Mouse (Mus musculus) urinary bladder, adult 2 months (tissue): ENCODE measurements at regions not wholly inside any gene's neighbourhood (a gene's known extent, or its start where the extent isn't known, plus 50 kb on each side); places are given as distances from the start of the nearest gene placed in this dataset.
"Not testable (repeated sequence)": the region's sequence is repeated elsewhere in the genome, so short reads cannot be mapped to it uniquely, and the experiment has no call there.

Experiments used
- DNase-seq: peaks from one replicate; pipeline ENCODE4 v3.0.0; 2022; ENCODE audit warnings: low spot score

- DNase-seq, result no peak
Measured at GRCm38 (mm10) chr13:44449216-44449830, 280.0 kb upstream of the Jarid2 start.

DNA sequence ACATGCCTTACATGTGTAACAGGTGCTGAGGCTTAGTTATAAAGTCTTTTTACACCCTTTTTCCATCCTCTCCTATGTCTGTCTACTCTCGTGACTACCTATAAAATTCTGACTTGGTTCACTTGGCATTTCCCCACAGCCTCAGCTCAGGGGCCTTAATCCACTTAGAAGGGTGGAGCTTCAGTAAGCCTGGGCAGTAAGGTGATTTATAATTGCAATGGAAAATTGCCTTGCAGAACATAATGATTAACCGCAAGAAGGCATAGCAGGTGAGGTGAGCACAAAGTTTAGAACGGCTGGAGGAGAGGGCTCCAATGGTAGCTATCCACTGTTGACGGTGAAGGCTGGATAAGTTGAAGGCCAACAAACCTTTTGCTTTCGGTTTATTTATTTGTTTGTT lies 278.1 kb upstream of the Jarid2 start:
- DNase-seq, result no peak

DNA sequence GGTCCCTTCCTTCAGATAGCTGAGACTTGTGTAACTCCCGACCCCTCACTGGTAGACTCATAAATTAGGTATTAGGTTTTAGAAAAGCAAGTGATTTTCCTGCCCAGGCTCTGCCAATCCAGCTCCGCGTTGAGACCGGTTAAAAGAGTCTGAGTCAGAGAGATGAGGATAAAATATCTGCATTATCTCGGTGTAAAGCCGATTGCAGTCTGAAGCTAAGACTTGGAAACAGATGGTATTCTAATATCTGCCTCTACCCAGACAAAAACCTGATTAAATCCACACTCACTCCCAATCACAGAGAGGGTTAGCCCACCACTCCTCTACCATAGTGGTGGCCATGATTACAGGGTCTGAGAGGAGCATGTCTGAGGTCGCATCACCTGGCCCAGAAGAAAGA lies 276.1 kb upstream of the Jarid2 start:
- DNase-seq, result no peak

- DNase-seq, result no peak
Measured at GRCm38 (mm10) chr13:44454136-44454535, 275.1 kb upstream of the Jarid2 start.

DNA sequence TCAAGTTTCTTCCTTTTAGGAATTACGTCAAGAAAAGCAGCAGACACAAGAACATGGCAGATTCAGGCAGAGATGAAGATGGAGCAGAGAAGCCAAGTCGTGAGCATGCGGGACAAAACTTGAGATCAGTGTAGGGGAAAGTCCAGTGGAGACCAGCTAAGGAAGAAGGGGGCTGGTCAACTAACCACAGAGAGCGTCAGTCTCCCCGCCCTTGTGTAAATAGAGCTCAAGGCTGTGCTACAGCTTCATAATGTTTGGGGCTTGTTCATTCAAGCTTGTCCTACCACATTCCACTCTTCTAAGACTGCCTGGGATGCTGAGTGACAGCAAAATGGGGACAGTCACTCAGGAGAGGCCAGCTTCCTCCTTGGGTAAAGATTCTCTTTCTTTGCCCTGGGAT lies 274.1 kb upstream of the Jarid2 start:
- DNase-seq, result no peak

DNA sequence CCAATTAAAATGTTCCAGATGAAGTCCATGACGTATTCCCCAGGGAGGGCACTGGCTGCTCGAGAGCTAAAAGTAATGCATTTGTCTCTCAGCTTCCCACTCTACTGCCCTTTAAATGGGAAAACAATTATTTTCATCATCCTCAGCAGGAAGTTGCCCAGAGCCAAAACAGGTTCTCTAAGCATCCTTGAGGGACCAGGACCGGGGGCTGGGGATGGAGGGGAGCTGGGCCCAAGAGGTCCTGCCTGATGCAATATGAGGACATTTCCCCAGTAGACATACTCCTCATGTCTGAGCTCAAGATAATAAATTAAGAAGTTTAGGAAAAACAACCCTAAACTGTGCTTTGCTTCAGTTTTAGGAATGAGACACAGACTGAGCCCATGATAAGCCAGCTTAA lies 270.5 kb upstream of the Jarid2 start:
- DNase-seq, result no peak

DNA sequence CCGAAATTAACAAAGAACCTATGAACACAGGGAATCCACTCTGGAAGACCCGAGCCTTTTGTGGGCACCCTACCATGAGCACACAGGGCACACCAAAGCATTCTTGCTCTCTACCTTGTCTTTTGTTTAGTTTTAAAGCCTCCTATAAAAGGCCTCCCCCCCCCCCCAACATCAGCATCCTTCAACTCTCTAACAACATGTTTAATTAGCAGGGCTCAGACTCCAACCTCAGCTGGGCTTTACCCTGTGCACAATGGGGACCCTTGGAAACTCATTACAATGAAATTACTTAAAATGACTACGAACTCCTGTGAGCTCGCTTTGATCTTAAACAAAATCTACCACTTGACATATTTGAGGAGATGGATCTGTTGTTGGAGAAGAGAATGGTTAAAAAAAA lies 270.1 kb upstream of the Jarid2 start:
- no peak for DNase-seq

- no peak for DNase-seq
Measured at GRCm38 (mm10) chr13:44463675-44464074, 265.6 kb upstream of the Jarid2 start.

DNA sequence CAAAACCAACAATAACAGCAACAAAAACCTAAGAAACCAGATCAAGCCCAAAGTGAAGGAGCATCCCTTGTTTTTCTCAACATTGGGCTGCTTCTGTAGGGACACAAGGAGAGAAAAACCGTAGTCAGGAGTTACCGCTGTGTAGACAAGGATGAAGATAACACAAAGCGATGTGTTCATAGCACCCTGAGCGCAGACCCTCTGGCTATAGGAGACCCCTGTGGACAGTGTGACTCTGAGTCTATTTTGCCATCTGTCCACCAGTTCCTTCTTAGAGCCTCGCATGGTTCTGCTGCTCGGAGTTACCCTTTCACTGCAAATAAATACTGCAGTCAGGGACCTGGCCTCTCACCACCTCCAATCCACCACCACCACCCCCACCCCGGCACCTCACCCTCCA lies 263.7 kb upstream of the Jarid2 start:
- DNase-seq, result no peak

- no peak for DNase-seq
Measured at GRCm38 (mm10) chr13:44468963-44469674, 260.2 kb upstream of the Jarid2 start.

DNA sequence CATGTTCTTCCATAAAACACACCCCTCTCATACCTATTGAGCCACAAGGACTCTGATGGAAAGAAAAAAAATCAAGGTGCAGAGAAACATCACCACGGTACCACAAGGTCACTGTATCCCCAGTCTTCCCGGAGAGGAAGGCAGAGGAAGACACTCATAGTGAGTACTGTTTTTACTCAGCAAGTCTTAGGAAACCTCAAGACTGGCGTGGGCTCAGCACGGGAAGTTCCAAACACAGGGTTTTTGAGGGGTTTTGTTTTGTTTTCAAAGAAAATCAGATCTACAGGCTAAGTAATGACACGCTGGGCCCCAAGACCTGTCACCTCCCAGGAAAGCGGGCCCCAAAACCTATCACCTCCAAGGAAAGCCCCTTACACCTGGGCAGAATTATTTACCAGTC lies 259.6 kb upstream of the Jarid2 start:
- DNase-seq, result no peak

DNA sequence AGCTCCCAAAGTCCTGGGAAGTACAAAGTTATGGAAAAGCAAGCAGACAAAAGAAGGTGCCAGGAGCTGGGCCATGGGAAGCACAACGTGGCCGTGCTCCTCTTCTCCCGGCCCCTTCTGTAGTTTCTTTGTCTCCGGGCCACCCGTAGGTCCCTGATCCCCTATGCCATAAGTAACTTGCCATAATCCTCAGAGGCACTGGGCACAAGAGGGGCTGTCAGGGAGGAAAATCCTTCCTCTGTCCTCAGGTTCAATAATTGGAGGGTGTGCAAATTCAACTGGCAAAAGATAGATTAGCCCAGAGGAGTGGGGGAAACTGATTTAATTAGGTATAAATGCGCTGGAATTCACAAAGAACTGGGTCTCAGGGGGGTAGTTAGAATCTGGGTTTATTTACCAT lies 256.1 kb upstream of the Jarid2 start:
- DNase-seq, result no peak

- DNase-seq, result no peak
Measured at GRCm38 (mm10) chr13:44476901-44477300, 252.4 kb upstream of the Jarid2 start.

GRCm38 (mm10) chr13:44480128-44480527 lies 249.1 kb upstream of the Jarid2 start:
- DNase-seq, result no peak

- no peak for DNase-seq
Measured at GRCm38 (mm10) chr13:44482661-44483060, 246.6 kb upstream of the Jarid2 start.

- no peak for DNase-seq
Measured at GRCm38 (mm10) chr13:44484582-44485329, 244.5 kb upstream of the Jarid2 start.

- DNase-seq, result no peak
Measured at GRCm38 (mm10) chr13:44490935-44491465, 238.3 kb upstream of the Jarid2 start.

- no peak for DNase-seq
Measured at GRCm38 (mm10) chr13:44493884-44494283, 235.4 kb upstream of the Jarid2 start.

DNA sequence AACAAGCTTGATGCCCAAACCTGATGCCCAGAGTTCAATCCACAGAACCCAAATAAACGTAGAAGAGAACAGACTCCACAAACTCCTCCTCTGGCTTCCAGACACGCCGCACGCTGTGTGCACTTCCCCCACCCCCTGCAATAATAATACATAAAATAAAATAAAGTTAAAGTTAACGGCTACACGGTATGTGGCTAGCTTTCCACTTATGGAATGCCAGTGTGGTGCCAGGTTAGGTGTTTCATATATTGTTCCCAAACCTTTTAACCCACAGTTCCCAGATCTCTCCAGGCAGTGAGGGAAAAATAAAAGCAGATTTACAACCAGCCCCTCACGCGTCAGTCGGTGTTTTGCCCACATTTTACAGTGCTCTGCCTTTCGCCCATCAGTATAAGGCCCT lies 233.8 kb upstream of the Jarid2 start:
- no peak for DNase-seq

DNA sequence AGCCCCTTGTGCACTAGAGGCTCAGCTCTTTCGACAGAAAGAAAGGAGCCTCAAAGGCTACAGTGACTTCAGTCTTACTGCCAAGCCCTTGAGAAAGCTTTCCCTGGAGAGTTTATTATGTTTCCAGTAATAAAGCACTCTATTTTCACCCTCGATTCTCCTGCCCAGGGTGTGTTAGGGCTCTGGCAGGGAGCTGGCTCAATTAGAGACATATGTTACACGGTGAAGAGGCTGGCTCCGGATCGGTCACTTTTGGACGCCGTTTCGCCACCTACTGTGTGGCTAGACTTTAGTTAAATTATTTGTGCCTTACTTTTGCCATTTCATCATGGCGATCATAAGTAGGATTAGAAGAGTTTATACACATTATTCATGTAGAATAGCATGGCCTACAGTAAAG lies 232.7 kb upstream of the Jarid2 start:
- DNase-seq, result no peak

- not testable (repeated sequence) for DNase-seq
Measured at GRCm38 (mm10) chr13:44500896-44501295, 228.4 kb upstream of the Jarid2 start.

- DNase-seq, result no peak
Measured at GRCm38 (mm10) chr13:44501777-44502321, 227.4 kb upstream of the Jarid2 start.
